Mouse (Mus musculus) frontal cortex, postnatal 25 days (tissue): ENCODE results near the gene Litaf.

Experiments used
- DNase-seq, 2 experiments: peaks; one replicate each; pipeline ENCODE4 v3.0.0; 2022; ENCODE audit warnings: low spot score in 2 of 2

Litaf gene

GRCm38 (mm10) chr16:11066029-11066832 lies at the start of gene Litaf:
Gene Litaf, minus strand, starts transcription at chr16:11066157.
- DNase-seq, result peak; percentile 89 to 93

GRCm38 (mm10) chr16:11109198-11109740 lies 43.3 kb upstream of the Litaf start:
- DNase-seq, result peak in 1 of 2 experiments; percentile 5

- no peak for DNase-seq
These were observed 38.9 kb upstream of the Litaf start for GRCm38 (mm10) chr16:11104905-11105304.

GRCm38 (mm10) chr16:11097301-11097700 lies 31.3 kb upstream of the Litaf start:
- DNase-seq, result no peak

GRCm38 (mm10) chr16:11093717-11094386 lies 27.9 kb upstream of the Litaf start:
- DNase-seq, result no peak

- no peak for DNase-seq
These were observed 26.6 kb upstream of the Litaf start for GRCm38 (mm10) chr16:11092523-11092922.

- no peak for DNase-seq
These were observed 26.1 kb upstream of the Litaf start for GRCm38 (mm10) chr16:11092061-11092460.

GRCm38 (mm10) chr16:11090836-11091570 lies 25.0 kb upstream of the Litaf start:
- no peak for DNase-seq

- DNase-seq, result no peak
These were observed 21.1 kb upstream of the Litaf start for GRCm38 (mm10) chr16:11086856-11087588.

GRCm38 (mm10) chr16:11086299-11086698 lies 20.3 kb upstream of the Litaf start:
- no peak for DNase-seq

GRCm38 (mm10) chr16:11084181-11084580 lies 18.2 kb upstream of the Litaf start:
- no peak for DNase-seq

- DNase-seq, result no peak
These were observed 12.4 kb upstream of the Litaf start for GRCm38 (mm10) chr16:11078216-11078869.

- no peak for DNase-seq
These were observed 11.7 kb upstream of the Litaf start for GRCm38 (mm10) chr16:11077601-11078201.

- no peak for DNase-seq
These were observed 7.1 kb upstream of the Litaf start for GRCm38 (mm10) chr16:11073060-11073459.

GRCm38 (mm10) chr16:11072454-11072853 lies 6.5 kb upstream of the Litaf start:
- DNase-seq, result no peak

GRCm38 (mm10) chr16:11071887-11072286 lies 5.9 kb upstream of the Litaf start:
- DNase-seq, result no peak

- no peak for DNase-seq
These were observed 5.2 kb upstream of the Litaf start for GRCm38 (mm10) chr16:11071176-11071575.

- no peak for DNase-seq
These were observed 3.9 kb upstream of the Litaf start for GRCm38 (mm10) chr16:11069710-11070420.

GRCm38 (mm10) chr16:11069271-11069670 lies 3.3 kb upstream of the Litaf start:
- no peak for DNase-seq

GRCm38 (mm10) chr16:11068666-11069065 lies 2.7 kb upstream of the Litaf start:
- DNase-seq, result no peak
